Mouse (Mus musculus): ENCODE data around the gene Matn4.

Gene Matn4

GRCm38 (mm10) chr2:164436215-164436913 lies 31.4 kb upstream of the Matn4 start:
- no peak for DNase-seq (ENCODE audit: low read depth, low spot score)

GRCm38 (mm10) chr2:164435216-164436090 lies 30.5 kb upstream of the Matn4 start:
- DNase-seq (ENCODE audit: low read depth, low spot score), result peak; percentile 61

GRCm38 (mm10) chr2:164434681-164435080 lies 29.7 kb upstream of the Matn4 start:
- DNase-seq (ENCODE audit: low read depth, low spot score), result no peak

- peak; percentile 56 for DNase-seq (ENCODE audit: low read depth, low spot score)
Measured at GRCm38 (mm10) chr2:164433278-164433895, 28.4 kb upstream of the Matn4 start.

GRCm38 (mm10) chr2:164432541-164433191 lies 27.7 kb upstream of the Matn4 start:
- peak; percentile 75 for DNase-seq (ENCODE audit: low read depth, low spot score)

- no peak for DNase-seq (ENCODE audit: low read depth, low spot score)
Measured at GRCm38 (mm10) chr2:164431676-164432465, 26.9 kb upstream of the Matn4 start.

- peak; percentile 91 for DNase-seq (ENCODE audit: low read depth, low spot score)
Measured at GRCm38 (mm10) chr2:164430697-164431096, 25.7 kb upstream of the Matn4 start.

- peak; percentile 87 for DNase-seq (ENCODE audit: low read depth, low spot score)
Measured at GRCm38 (mm10) chr2:164429881-164430615, 25.1 kb upstream of the Matn4 start.

GRCm38 (mm10) chr2:164428451-164428850 lies 23.5 kb upstream of the Matn4 start:
- DNase-seq (ENCODE audit: low read depth, low spot score), result peak; percentile 70

GRCm38 (mm10) chr2:164426952-164427351 lies 22.0 kb upstream of the Matn4 start:
- no peak for DNase-seq (ENCODE audit: low read depth, low spot score)

- peak; percentile 89 for DNase-seq (ENCODE audit: low read depth, low spot score)
Measured at GRCm38 (mm10) chr2:164426121-164426520, 21.2 kb upstream of the Matn4 start.

- no peak for DNase-seq (ENCODE audit: low read depth, low spot score)
Measured at GRCm38 (mm10) chr2:164425401-164425800, 20.4 kb upstream of the Matn4 start.

- no peak for DNase-seq (ENCODE audit: low read depth, low spot score)
Measured at GRCm38 (mm10) chr2:164424406-164424805, 19.4 kb upstream of the Matn4 start.

GRCm38 (mm10) chr2:164423464-164423863 lies 18.5 kb upstream of the Matn4 start:
- no peak for DNase-seq (ENCODE audit: low read depth, low spot score)

- DNase-seq (ENCODE audit: low read depth, low spot score), result no peak
Measured at GRCm38 (mm10) chr2:164422675-164423393, 17.9 kb upstream of the Matn4 start.

GRCm38 (mm10) chr2:164421979-164422378 lies 17.0 kb upstream of the Matn4 start:
- no peak for DNase-seq (ENCODE audit: low read depth, low spot score)

- DNase-seq (ENCODE audit: low read depth, low spot score), result no peak
Measured at GRCm38 (mm10) chr2:164421306-164421705, 16.3 kb upstream of the Matn4 start.

GRCm38 (mm10) chr2:164419489-164419888 lies 14.5 kb upstream of the Matn4 start:
- peak; percentile 67 for DNase-seq (ENCODE audit: low read depth, low spot score)

GRCm38 (mm10) chr2:164418308-164418875 lies 13.4 kb upstream of the Matn4 start:
- DNase-seq (ENCODE audit: low read depth, low spot score), result no peak
